Mouse (Mus musculus): ENCODE measurements around the gene Ryr3. TPM values are rescaled to one million over a fixed set of nuclear protein-coding genes. Genes with fewer than 3 reads are reported as not detected.

Ryr3 gene
- polyA plus RNA-seq, 1 experiment from 2014 or later, result 0.25 TPM

DNA sequence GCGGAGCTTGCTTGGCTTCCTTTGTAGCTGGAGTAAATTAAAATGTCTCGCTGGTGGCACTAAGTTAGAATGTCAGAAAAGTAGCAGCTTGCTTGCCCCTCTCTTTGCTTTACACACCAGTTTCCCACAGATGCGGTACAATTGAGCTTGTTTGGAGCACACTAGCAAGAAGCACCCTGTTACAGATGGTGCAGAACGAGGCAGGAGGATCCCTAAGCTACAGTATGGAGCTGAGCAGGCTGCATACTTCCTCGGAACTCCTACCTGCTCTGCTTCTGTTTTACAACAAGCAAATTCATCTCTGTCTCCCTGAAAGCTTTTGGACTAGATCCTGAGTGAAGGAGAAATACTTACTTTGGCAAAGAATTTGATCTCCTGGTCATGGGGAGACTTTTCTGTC lies 465.5 kb downstream of the Ryr3 start:
- no peak overlapping the region for H3K27ac ChIP-seq (replicated peaks)
- no peak for DNase-seq (ENCODE audit: low spot score)
- no peaks in the 10 kb centered on the region for H3K4me1 ChIP-seq
- 85% methylated on average over 5 of the region's 5 CpGs for WGBS
- H3K4me3 ChIP-seq, result no peak overlapping the region
- no peaks in the 10 kb centered on the region for H3K9me3 ChIP-seq
- no peaks in the 10 kb centered on the region for H3K27me3 ChIP-seq (replicated peaks; ENCODE audit: low read depth, poor library complexity, severe bottlenecking)
- H3K36me3 ChIP-seq (replicated peaks), result no peaks in the 10 kb centered on the region

GRCm38 (mm10) chr2:112748532-112748931 lies 468.4 kb downstream of the Ryr3 start:
- H3K9me3 ChIP-seq, result no peaks in the 10 kb centered on the region
- H3K4me3 ChIP-seq, result no peak overlapping the region
- 85% methylated on average over 1 of the region's 1 CpGs for WGBS
- no peaks in the 10 kb centered on the region for H3K36me3 ChIP-seq (replicated peaks)
- H3K4me1 ChIP-seq, result no peaks in the 10 kb centered on the region
- no peak overlapping the region for H3K27ac ChIP-seq (replicated peaks)
- H3K27me3 ChIP-seq (replicated peaks; ENCODE audit: low read depth, poor library complexity, severe bottlenecking), result no peaks in the 10 kb centered on the region
- DNase-seq (ENCODE audit: low spot score), result no peak

DNA sequence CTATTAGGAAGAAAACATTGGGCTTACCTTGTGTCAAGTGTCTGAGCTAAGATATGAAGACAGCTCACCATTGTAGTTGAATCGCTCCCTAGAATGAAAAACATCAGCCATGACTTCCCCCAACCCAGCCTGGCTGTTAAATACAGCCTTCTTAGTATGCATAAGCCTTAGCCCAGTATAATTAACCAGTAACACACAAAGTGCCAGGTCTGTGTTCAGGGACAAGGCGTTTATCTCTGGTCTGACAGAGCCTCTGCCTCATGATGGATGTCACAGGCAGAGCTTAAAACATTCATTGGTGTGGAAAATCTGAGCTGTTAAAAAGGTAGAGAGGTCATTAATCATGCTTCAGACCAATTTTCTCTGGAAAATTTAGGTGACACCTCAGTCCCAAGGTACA lies 484.0 kb downstream of the Ryr3 start:
- H3K9me3 ChIP-seq, result no peaks in the 10 kb centered on the region
- no peak overlapping the region for H3K4me3 ChIP-seq
- H3K36me3 ChIP-seq (replicated peaks), result no peaks in the 10 kb centered on the region
- 74% methylated on average over 2 of the region's 2 CpGs for WGBS
- no peaks in the 10 kb centered on the region for H3K27me3 ChIP-seq (replicated peaks; ENCODE audit: low read depth, poor library complexity, severe bottlenecking)
- no peak overlapping the region for H3K27ac ChIP-seq (replicated peaks)
- no peak for DNase-seq (ENCODE audit: low spot score)
- H3K4me1 ChIP-seq, result no peaks in the 10 kb centered on the region

DNA sequence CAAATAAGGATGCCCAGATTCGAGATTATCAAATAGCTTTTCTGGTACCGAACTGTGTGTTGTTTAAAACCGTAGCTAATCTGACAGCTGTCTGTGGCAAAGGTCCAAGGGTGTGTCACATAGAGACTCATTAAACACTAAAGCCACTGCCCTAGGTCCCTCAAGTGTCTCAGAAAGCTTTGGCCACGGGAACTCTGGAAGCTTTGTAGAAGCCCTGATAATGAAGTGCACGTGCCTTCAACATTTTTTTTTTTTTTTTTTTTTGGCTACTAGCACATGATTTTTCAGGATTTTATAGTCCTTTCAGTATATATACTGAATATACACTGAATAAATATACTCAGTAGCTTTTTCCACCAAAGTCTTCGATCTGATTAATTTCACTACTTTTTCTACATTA lies 489.1 kb downstream of the Ryr3 start:
- H3K4me1 ChIP-seq, result no peaks in the 10 kb centered on the region
- 56% methylated on average over 6 of the region's 6 CpGs for WGBS
- no peaks in the 10 kb centered on the region for H3K36me3 ChIP-seq (replicated peaks)
- H3K27ac ChIP-seq (replicated peaks), result no peak overlapping the region
- no peaks in the 10 kb centered on the region for H3K9me3 ChIP-seq
- no peak for DNase-seq (ENCODE audit: low spot score)
- H3K27me3 ChIP-seq (replicated peaks; ENCODE audit: low read depth, poor library complexity, severe bottlenecking), result no peaks in the 10 kb centered on the region
- H3K4me3 ChIP-seq, result no peak overlapping the region

GRCm38 (mm10) chr2:112721217-112721616 lies 495.7 kb downstream of the Ryr3 start:
- no peaks in the 10 kb centered on the region for H3K27me3 ChIP-seq (replicated peaks; ENCODE audit: low read depth, poor library complexity, severe bottlenecking)
- H3K4me1 ChIP-seq, result peaks cover 7% of the 10 kb centered on the region
- WGBS, result 89% methylated on average over 1 of the region's 1 CpGs
- no peak overlapping the region for H3K27ac ChIP-seq (replicated peaks)
- H3K36me3 ChIP-seq (replicated peaks), result no peaks in the 10 kb centered on the region
- no peaks in the 10 kb centered on the region for H3K9me3 ChIP-seq
- no peak overlapping the region for H3K4me3 ChIP-seq
- DNase-seq (ENCODE audit: low spot score), result no peak

GRCm38 (mm10) chr2:112720715-112721114 lies 496.2 kb downstream of the Ryr3 start:
- no peaks in the 10 kb centered on the region for H3K27me3 ChIP-seq (replicated peaks; ENCODE audit: low read depth, poor library complexity, severe bottlenecking)
- H3K27ac ChIP-seq (replicated peaks), result no peak overlapping the region; the same call in 1 of the 2 replicates
- no peaks in the 10 kb centered on the region for H3K9me3 ChIP-seq
- peaks cover 7% of the 10 kb centered on the region for H3K4me1 ChIP-seq
- no peak overlapping the region for H3K4me3 ChIP-seq
- 20% methylated on average over 3 of the region's 3 CpGs for WGBS
- DNase-seq (ENCODE audit: low spot score), result peak; percentile 29
- no peaks in the 10 kb centered on the region for H3K36me3 ChIP-seq (replicated peaks)

DNA sequence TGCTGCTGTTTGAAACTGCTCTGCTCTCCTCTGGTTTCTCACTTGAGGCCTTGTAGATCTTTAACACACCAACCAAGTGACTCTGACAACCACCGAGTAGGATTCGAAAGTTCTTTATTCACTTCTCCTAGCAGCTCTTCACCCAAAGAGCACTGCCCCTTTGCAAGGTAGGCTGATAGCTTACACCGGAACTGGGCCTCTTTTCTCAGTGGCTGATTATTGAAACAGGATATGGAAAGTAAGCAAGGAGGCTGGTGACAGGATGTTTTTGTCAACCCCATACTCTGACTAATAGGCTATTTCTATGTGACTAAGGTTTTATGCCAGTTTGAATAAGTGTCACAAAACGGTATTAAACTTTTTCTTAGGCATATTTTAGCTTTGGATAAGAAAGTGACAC lies 502.2 kb downstream of the Ryr3 start:
- Histone ChIP-seq H3K4me3 (no peak overlapping the region), H3K9me3 (no peaks in the 10 kb centered on the region), H3K27ac (replicated peaks) (no peak overlapping the region), H3K4me1 (no peaks in the 10 kb centered on the region), H3K27me3 (replicated peaks; ENCODE audit: low read depth, poor library complexity, severe bottlenecking) (no peaks in the 10 kb centered on the region), H3K36me3 (replicated peaks) (no peaks in the 10 kb centered on the region)
- DNase-seq (ENCODE audit: low spot score), result no peak
- WGBS, result 79% methylated on average over 4 of the region's 4 CpGs

DNA sequence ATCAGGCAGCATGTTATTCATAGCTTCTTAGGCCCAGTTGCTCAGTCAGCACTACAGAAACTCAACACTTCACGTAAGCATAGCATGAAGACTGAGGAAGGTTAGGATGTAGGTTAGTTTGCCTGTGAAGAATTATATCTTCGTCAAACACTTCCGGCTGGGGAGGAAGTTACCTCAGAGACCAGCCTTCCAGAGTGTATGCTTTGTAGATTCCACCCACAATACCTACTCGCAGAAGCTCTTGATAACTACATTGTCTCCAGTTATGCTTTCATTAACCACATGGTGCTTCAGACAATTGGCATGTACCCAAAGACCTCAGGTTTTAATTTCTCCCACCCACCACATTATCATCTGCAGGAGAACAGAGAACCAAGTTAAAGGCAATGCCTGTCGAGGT lies 535.1 kb downstream of the Ryr3 start:
- Histone ChIP-seq H3K27me3 (replicated peaks; ENCODE audit: low read depth, poor library complexity, severe bottlenecking) (no peaks in the 10 kb centered on the region), H3K27ac (replicated peaks) (no peak overlapping the region), H3K4me1 (peaks cover 12% of the 10 kb centered on the region; the same call in 1 of the 2 replicates), H3K36me3 (replicated peaks) (no peaks in the 10 kb centered on the region), H3K4me3 (no peak overlapping the region), H3K9me3 (no peaks in the 10 kb centered on the region)
- no peak for DNase-seq (ENCODE audit: low spot score)
- WGBS, result 87% methylated on average over 5 of the region's 5 CpGs

GRCm38 (mm10) chr2:112677246-112677645 lies 539.6 kb downstream of the Ryr3 start:
- H3K27me3 ChIP-seq (replicated peaks; ENCODE audit: low read depth, poor library complexity, severe bottlenecking), result no peaks in the 10 kb centered on the region
- no peaks in the 10 kb centered on the region for H3K9me3 ChIP-seq
- H3K4me1 ChIP-seq, result no peaks in the 10 kb centered on the region
- no peak overlapping the region for H3K27ac ChIP-seq (replicated peaks)
- DNase-seq (ENCODE audit: low spot score), result no peak
- no peaks in the 10 kb centered on the region for H3K36me3 ChIP-seq (replicated peaks)
- WGBS, result 55% methylated on average over 1 of the region's 1 CpGs
- no peak overlapping the region for H3K4me3 ChIP-seq

GRCm38 (mm10) chr2:112676721-112677120 lies 540.2 kb downstream of the Ryr3 start:
- 70% methylated on average over 1 of the region's 1 CpGs for WGBS
- Histone ChIP-seq H3K27me3 (replicated peaks; ENCODE audit: low read depth, poor library complexity, severe bottlenecking) (no peaks in the 10 kb centered on the region), H3K36me3 (replicated peaks) (no peaks in the 10 kb centered on the region), H3K27ac (replicated peaks) (no peak overlapping the region), H3K9me3 (no peaks in the 10 kb centered on the region), H3K4me1 (no peaks in the 10 kb centered on the region), H3K4me3 (no peak overlapping the region)
- no peak for DNase-seq (ENCODE audit: low spot score)

GRCm38 (mm10) chr2:112676175-112676574 lies 540.7 kb downstream of the Ryr3 start:
- DNase-seq (ENCODE audit: low spot score), result no peak
- Histone ChIP-seq H3K4me1 (no peaks in the 10 kb centered on the region), H3K9me3 (no peaks in the 10 kb centered on the region), H3K4me3 (no peak overlapping the region), H3K27ac (replicated peaks) (no peak overlapping the region), H3K27me3 (replicated peaks; ENCODE audit: low read depth, poor library complexity, severe bottlenecking) (no peaks in the 10 kb centered on the region), H3K36me3 (replicated peaks) (no peaks in the 10 kb centered on the region)
- 88% methylated on average over 2 of the region's 2 CpGs for WGBS

DNA sequence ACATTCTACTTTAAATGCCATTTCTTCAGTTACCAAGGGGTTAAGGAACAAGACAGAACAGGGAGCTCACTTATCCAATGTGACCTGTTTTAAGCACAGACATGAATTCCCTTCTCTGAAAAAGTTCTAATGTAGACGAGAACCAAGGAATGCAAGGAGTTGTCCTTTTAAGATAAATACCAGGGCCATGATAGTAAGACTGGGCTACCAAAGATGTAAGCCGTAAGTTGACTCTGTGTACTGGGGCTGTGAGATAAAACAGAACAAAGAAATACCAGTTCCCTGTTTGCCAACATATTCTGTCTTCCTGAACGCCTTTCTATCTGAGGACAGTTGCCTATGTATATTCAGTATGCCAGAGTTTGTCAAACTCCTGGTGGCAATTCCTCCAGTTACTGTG lies 547.4 kb downstream of the Ryr3 start:
- 83% methylated on average over 3 of the region's 3 CpGs for WGBS
- Histone ChIP-seq H3K27me3 (replicated peaks; ENCODE audit: low read depth, poor library complexity, severe bottlenecking) (no peaks in the 10 kb centered on the region), H3K4me1 (no peaks in the 10 kb centered on the region), H3K9me3 (no peaks in the 10 kb centered on the region), H3K4me3 (no peak overlapping the region), H3K36me3 (replicated peaks) (no peaks in the 10 kb centered on the region), H3K27ac (replicated peaks) (no peak overlapping the region)
- no peak for DNase-seq (ENCODE audit: low spot score)

- WGBS, result 66% methylated on average over 5 of the region's 5 CpGs
- DNase-seq (ENCODE audit: low spot score), result no peak
- no peaks in the 10 kb centered on the region for H3K9me3 ChIP-seq
- no peak overlapping the region for H3K4me3 ChIP-seq
- H3K27me3 ChIP-seq (replicated peaks; ENCODE audit: low read depth, poor library complexity, severe bottlenecking), result no peaks in the 10 kb centered on the region
- no peaks in the 10 kb centered on the region for H3K4me1 ChIP-seq
- no peaks in the 10 kb centered on the region for H3K36me3 ChIP-seq (replicated peaks)
- H3K27ac ChIP-seq (replicated peaks), result no peak overlapping the region
Observed at GRCm38 (mm10) chr2:112656131-112656530, 560.8 kb downstream of the Ryr3 start.

DNA sequence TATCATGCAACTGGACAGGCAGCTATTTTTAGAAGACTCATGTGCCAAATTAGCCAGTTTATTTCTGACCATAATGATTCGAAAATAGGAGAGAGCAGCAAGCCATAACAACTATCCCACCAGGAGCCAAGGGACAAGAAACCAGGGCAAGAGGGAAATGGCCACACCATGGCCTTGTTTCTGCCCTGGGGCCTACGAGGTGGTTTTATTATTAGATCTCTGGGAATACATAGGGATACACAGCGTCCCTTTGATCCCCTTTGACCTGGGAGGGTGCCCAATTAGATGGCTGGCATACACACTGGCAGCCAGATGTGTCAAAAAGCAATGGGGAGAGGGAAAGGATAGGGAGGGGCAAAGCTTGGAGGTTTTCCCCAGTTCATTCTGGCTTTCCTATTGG lies 563.1 kb downstream of the Ryr3 start:
- H3K9me3 ChIP-seq, result no peaks in the 10 kb centered on the region
- H3K4me1 ChIP-seq, result no peaks in the 10 kb centered on the region
- H3K36me3 ChIP-seq (replicated peaks), result no peaks in the 10 kb centered on the region
- DNase-seq (ENCODE audit: low spot score), result no peak
- no peak overlapping the region for H3K27ac ChIP-seq (replicated peaks)
- H3K27me3 ChIP-seq (replicated peaks; ENCODE audit: low read depth, poor library complexity, severe bottlenecking), result no peaks in the 10 kb centered on the region
- 76% methylated on average over 3 of the region's 3 CpGs for WGBS
- H3K4me3 ChIP-seq, result no peak overlapping the region
